Mouse (Mus musculus) adrenal gland (tissue): ENCODE data around the gene Aagab.

Experiments used
- intact Hi-C: fragments of 180-260 bp; cut with DNase I; formaldehyde crosslinking; loops from one replicate; pipeline ENCODE4 v1.15.1; 2025

The Aagab gene

GRCm38 (mm10) chr9:63644011-63644410, 41.6 kb downstream of the Aagab start:
- intact Hi-C loops, result no loop called here

- intact Hi-C loops, result no loop called here
These were observed 42.6 kb downstream of the Aagab start for GRCm38 (mm10) chr9:63645084-63645483.

GRCm38 (mm10) chr9:63647581-63648519, 45.4 kb downstream of the Aagab start:
- intact Hi-C loops, result no loop called here

- intact Hi-C loops, result no loop called here
These were observed 46.1 kb downstream of the Aagab start for GRCm38 (mm10) chr9:63648520-63648918.

GRCm38 (mm10) chr9:63649841-63650545, 47.5 kb downstream of the Aagab start:
- intact Hi-C loops, result loop anchor here (5.0 kb wide), 1 partner anchor 192 kb away; no protein-coding TSS in a partner anchor

- intact Hi-C loops, result loop anchor here (5.0 kb wide), 1 partner anchor 191 kb away; no protein-coding TSS in a partner anchor
These were observed 48.4 kb downstream of the Aagab start for GRCm38 (mm10) chr9:63650905-63651304.

- intact Hi-C loops, result loop anchor here (5.0 kb wide), 1 partner anchor 191 kb away; no protein-coding TSS in a partner anchor
These were observed 49.1 kb downstream of the Aagab start for GRCm38 (mm10) chr9:63651594-63651993.

GRCm38 (mm10) chr9:63653666-63654065, 51.2 kb downstream of the Aagab start:
- intact Hi-C loops, result loop anchor here (5.0 kb wide), 1 partner anchor 189 kb away; no protein-coding TSS in a partner anchor

- intact Hi-C loops, result loop anchor here (5.0 kb wide), 1 partner anchor 188 kb away; no protein-coding TSS in a partner anchor
These were observed 52.1 kb downstream of the Aagab start for GRCm38 (mm10) chr9:63654575-63654974.

GRCm38 (mm10) chr9:63655092-63655491, 52.6 kb downstream of the Aagab start:
- intact Hi-C loops, result no loop called here

GRCm38 (mm10) chr9:63657167-63657566, 54.7 kb downstream of the Aagab start:
- intact Hi-C loops, result no loop called here

- intact Hi-C loops, result no loop called here
These were observed 56.0 kb downstream of the Aagab start for GRCm38 (mm10) chr9:63658436-63658835.

GRCm38 (mm10) chr9:63658970-63659371, 56.5 kb downstream of the Aagab start:
- intact Hi-C loops, result no loop called here

GRCm38 (mm10) chr9:63660061-63660460, 57.6 kb downstream of the Aagab start:
- intact Hi-C loops, result loop anchor here (5.0 kb wide), 1 partner anchor 97 kb away; the partner anchor contains the start of gene Smad3

GRCm38 (mm10) chr9:63660691-63661090, 58.2 kb downstream of the Aagab start:
- intact Hi-C loops, result loop anchor here (5.0 kb wide), 1 partner anchor 97 kb away; the partner anchor contains the start of gene Smad3

GRCm38 (mm10) chr9:63662759-63663158, 60.3 kb downstream of the Aagab start:
- intact Hi-C loops, result loop anchor here (5.0 kb wide), 1 partner anchor 95 kb away; the partner anchor contains the start of gene Smad3

GRCm38 (mm10) chr9:63663222-63663621, 60.8 kb downstream of the Aagab start:
- intact Hi-C loops, result loop anchor here (5.0 kb wide), 1 partner anchor 94 kb away; the partner anchor contains the start of gene Smad3

GRCm38 (mm10) chr9:63664300-63664745, 61.9 kb downstream of the Aagab start:
- intact Hi-C loops, result loop anchor here (5.0 kb wide), 1 partner anchor 93 kb away; the partner anchor contains the start of gene Smad3

- intact Hi-C loops, result loop anchor here (5.0 kb wide), 2 partner anchors 37 to 92 kb away; partner anchors contain the start of gene Smad3
These were observed 62.6 kb downstream of the Aagab start for GRCm38 (mm10) chr9:63664792-63665646.
